Mouse (Mus musculus): ENCODE measurements at regions not wholly inside any gene's neighbourhood (a gene's known extent, or its start where the extent isn't known, plus 50 kb on each side); places are given as distances from the start of the nearest gene placed in this dataset.

- TF ChIP-seq EP300 (IDR thresholded peaks at IDR 0.05; ENCODE audit: low read depth) (no peak), CTCF (IDR thresholded peaks at IDR 0.05; ENCODE audit: low read depth) (no peak)
Observed at GRCm38 (mm10) chr16:91172510-91172909, 52.7 kb upstream of the Olig2 start.
